Mouse (Mus musculus) neural tube, embryonic 14.5 days (tissue): ENCODE data around the gene Ahdc1. TPM values are rescaled to one million over a fixed set of nuclear protein-coding genes. Genes with fewer than 3 reads are reported as not detected.

Experiments used
- ATAC-seq: fragments of 200-750 bp; cut with Nextera tagmentation; 2 replicates; pipeline ENCODE4 v1.8.0; 2017; ENCODE audit warnings: low read depth, mild to moderate bottlenecking, moderate TSS enrichment, moderate library complexity
- H3K27ac ChIP-seq: fragments of 300-500 bp; sonication (generic); 2 replicates; pipeline ENCODE4 v1.5.1; 2014; ENCODE audit warnings: low read depth, mild to moderate bottlenecking, control low read depth, low read length, moderate library complexity, mixed read lengths
- H3K27me3 ChIP-seq: fragments of 300-500 bp; sonication (generic); 2 replicates; pipeline ENCODE4 v1.6.1; 2014; ENCODE audit warnings: low read length; ENCODE audit not compliant: control insufficient read depth, insufficient read depth
- H3K36me3 ChIP-seq: fragments of 300-500 bp; sonication (generic); 2 replicates; pipeline ENCODE4 v1.6.1; 2014; ENCODE audit warnings: low read length, mixed read lengths; ENCODE audit not compliant: control insufficient read depth, insufficient read depth
- H3K4me1 ChIP-seq: fragments of 300-500 bp; sonication (generic); 2 replicates; pipeline ENCODE4 v1.6.1; 2014; ENCODE audit warnings: low read length; ENCODE audit not compliant: control insufficient read depth, insufficient read depth
- H3K4me2 ChIP-seq: fragments of 300-500 bp; sonication (generic); 2 replicates; pipeline ENCODE4 v1.6.1; 2014; ENCODE audit warnings: mild to moderate bottlenecking, low read depth, low read length, control low read depth
- H3K4me3 ChIP-seq: fragments of 300-500 bp; sonication (generic); 2 replicates; pipeline ENCODE4 v1.5.1; 2014; ENCODE audit warnings: low read depth, low read length, control low read depth, mixed read lengths
- H3K9ac ChIP-seq: fragments of 300-500 bp; sonication (generic); replicated peaks from 2 replicates; pipeline ENCODE4 v1.6.1; 2014; ENCODE audit warnings: low read depth, mild to moderate bottlenecking, control low read depth, low read length, mixed read lengths
- H3K9me3 ChIP-seq: fragments of 300-500 bp; sonication (generic); 2 replicates; pipeline ENCODE4 v1.6.1; 2016; ENCODE audit warnings: low read length; ENCODE audit not compliant: control insufficient read depth
- WGBS: fragments of 180-500 bp; shearing (Covaris S2); extraction: QIAGEN DNeasy Blood & Tissue Kit; methylation state at CpG from one replicate; pipeline ENCODE4 v1.1.7; 2014; 5-methylcytosine and 5-hydroxymethylcytosine counted together
- polyA plus RNA-seq: library from polyadenylated mRNA; unstranded; fragments of >200 nt; fragmentation: Nextera tagmentation; extraction: Ambion mirVana; gene quantifications from 2 replicates; pipeline ENCODE4 v1.2.1, GENCODE M21; 2014

The Ahdc1 gene
- polyA plus RNA-seq, 1 experiment from 2014 or later = 13.1 TPM

DNA sequence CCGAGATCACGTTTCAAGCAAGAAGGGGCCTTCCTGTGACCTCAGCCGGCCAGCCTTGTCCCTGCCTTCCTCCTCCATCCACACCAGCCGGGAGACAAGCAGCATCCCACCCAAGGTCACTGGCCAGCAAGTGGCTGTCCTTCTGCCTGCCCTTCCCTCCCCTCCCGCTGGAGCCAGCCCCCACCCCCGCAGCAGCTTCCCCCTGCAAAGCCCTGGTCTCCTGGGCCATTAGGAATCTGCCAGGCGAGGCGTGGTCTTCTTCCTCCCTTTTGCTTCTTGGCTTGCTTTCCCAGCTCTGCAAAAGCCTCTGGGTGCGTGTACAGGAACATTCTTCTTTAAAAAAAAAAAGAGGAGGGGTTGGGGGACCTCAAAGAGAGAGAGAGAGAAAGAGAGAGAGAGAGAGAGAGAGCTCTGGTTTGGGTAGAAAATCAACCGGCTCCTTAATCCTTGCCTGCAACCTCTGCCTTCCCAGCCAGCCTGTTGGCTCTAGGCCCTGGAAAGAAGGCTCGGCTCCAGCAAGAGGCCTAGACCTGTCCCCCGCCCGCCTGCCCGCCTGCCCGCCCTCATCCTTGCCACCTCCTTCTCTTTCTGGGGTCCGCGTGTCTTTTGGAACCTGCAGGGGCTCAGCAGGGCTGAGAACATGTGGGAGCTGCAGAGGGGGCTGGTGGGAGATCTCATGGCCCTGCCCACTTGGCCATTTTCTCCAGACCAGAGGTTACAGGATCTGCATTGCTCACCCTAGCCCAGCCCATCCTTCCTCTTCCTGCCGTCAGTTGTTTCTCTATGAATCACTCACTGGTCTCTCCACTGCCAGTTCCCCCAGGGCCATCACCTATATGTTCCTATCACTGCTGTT is 106.7 kb downstream of the Ahdc1 start:
- Histone ChIP-seq H3K4me1 (0 out of 2 replicates have a peak, but pooled peaks cover 4% of the 10 kb centered on the region), H3K36me3 (no peaks in the 10 kb centered on the region), H3K27ac (peak overlapping the region; percentile 62), H3K27me3 (no peaks in the 10 kb centered on the region), H3K9ac (0 out of 2 replicates have a peak overlapping the region, but pooled peaks have one; percentile 21), H3K4me2 (0 out of 2 replicates have a peak overlapping the region, but pooled peaks have one; percentile 2), H3K4me3 (no peak overlapping the region), H3K9me3 (no peaks in the 10 kb centered on the region)
- ATAC-seq = peak; percentile 48; the same call in 1 of the 2 replicates
- WGBS = 36% methylated on average over 18 of the region's 18 CpGs

DNA sequence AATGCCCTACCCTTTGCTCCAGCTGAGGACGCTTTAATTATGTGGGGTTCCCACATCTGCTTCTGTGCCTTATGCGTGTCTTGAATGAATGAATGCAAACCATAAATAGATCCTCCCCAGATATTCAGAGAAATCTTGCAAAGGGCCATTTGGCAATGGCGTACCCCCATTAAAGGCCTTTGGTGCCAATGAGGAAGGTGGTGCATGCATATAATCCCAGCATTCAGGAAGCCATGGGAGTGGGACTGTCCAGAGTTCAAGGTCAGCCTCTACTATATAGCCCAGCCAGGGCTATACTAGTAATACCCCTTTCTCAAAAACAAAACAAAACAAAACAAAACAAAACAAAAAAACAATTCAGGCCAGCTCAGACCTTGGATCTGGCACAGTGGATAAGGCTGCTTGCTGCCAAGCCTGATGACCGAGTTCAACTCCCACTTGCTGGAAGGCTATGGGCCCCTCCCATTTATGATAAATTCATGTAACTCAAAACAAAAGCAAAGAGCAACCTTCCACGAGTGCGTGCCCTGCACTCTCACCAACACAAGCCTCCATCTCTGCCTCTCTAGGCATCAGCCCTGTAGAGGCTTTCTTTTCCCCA is 107.8 kb downstream of the Ahdc1 start:
- H3K27ac ChIP-seq = no peak overlapping the region
- H3K27me3 ChIP-seq = no peaks in the 10 kb centered on the region
- no peak overlapping the region for H3K9ac ChIP-seq
- 0 out of 2 replicates have a peak, but pooled peaks cover 4% of the 10 kb centered on the region for H3K4me1 ChIP-seq
- H3K36me3 ChIP-seq = no peaks in the 10 kb centered on the region
- no peak overlapping the region for H3K4me3 ChIP-seq
- no peak overlapping the region for H3K4me2 ChIP-seq
- 87% methylated on average over 6 of the region's 6 CpGs for WGBS
- no peak for ATAC-seq
- no peaks in the 10 kb centered on the region for H3K9me3 ChIP-seq

DNA sequence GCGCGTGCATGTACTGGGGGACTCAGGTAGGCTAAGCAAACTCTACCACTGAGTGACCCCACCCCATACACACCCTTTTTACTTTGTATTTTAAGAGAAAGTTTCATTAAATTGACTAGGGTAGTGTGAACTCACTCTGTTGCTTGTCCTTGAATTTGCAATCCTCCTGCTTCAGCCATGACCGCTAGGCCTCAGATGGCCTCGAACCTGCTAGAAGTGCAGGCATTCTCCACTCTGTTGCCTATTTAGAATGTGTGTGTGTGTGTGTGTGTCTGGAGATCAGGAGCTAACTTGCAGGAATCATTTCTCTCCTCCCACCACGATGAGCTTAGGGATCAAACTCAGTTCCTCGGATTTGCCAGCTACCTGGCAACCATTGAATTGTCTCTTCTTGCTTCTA is 108.5 kb downstream of the Ahdc1 start:
- no peak overlapping the region for H3K4me2 ChIP-seq
- no peaks in the 10 kb centered on the region for H3K36me3 ChIP-seq
- H3K27me3 ChIP-seq = no peaks in the 10 kb centered on the region
- no peaks in the 10 kb centered on the region for H3K9me3 ChIP-seq
- 0 out of 2 replicates have a peak, but pooled peaks cover 4% of the 10 kb centered on the region for H3K4me1 ChIP-seq
- ATAC-seq = no peak
- no peak overlapping the region for H3K9ac ChIP-seq
- WGBS = 90% methylated on average over 6 of the region's 6 CpGs
- H3K27ac ChIP-seq = no peak overlapping the region
- no peak overlapping the region for H3K4me3 ChIP-seq

DNA sequence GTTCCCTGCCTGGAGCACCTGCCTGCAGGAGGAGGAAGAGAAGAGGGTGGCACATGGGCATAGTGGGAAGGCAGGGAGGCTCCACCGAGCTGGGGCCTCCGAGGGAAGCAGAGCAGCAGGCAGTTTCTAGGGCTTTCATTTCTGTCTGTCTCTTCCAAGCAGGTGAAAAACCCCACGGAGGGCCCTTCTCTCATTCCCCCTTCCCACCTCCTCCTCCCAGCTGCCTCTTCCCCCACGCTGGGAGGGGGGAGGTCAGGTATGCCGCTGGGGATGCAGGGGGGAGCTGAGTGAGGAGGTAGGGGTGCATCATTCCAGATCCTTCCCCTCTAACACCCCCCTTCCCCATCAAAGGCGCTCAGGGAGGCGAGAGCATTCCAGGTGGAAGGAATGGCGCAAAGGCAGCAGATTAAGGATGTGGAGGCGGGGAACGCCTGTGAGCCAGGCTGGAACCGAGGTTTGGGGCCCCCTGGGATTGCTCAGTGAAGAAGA is 109.8 kb downstream of the Ahdc1 start:
- no peaks in the 10 kb centered on the region for H3K36me3 ChIP-seq
- no peak overlapping the region for H3K9ac ChIP-seq
- H3K4me2 ChIP-seq = no peak overlapping the region
- WGBS = 13% methylated on average over 10 of the region's 11 CpGs
- H3K9me3 ChIP-seq = no peaks in the 10 kb centered on the region
- no peak overlapping the region for H3K27ac ChIP-seq
- no peaks in the 10 kb centered on the region for H3K27me3 ChIP-seq
- 0 out of 2 replicates have a peak, but pooled peaks cover 4% of the 10 kb centered on the region for H3K4me1 ChIP-seq
- H3K4me3 ChIP-seq = no peak overlapping the region
- ATAC-seq = no peak

DNA sequence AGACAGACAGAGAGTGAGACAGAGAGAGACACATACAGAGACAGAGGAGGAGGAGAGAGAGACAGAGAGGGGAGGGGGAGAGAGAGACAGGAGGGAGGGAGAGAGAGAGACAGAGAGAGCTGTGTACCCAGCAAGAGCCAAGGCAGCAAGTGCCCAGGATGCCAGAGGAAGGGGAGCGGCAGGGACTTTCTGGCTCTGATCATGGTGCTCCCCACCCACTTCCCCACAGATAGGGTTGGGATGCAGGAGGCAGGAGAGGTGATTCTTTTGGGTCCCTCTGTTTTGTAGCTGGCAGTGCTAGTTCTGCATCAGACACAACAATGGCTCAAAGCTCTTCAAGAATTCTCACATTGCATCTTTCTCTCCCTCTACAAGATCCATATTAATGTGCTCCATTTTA is 110.4 kb downstream of the Ahdc1 start:
- Histone ChIP-seq H3K36me3 (no peaks in the 10 kb centered on the region), H3K4me3 (no peak overlapping the region), H3K27me3 (no peaks in the 10 kb centered on the region), H3K9ac (no peak overlapping the region), H3K4me2 (no peak overlapping the region), H3K4me1 (0 out of 2 replicates have a peak, but pooled peaks cover 4% of the 10 kb centered on the region), H3K27ac (no peak overlapping the region), H3K9me3 (no peaks in the 10 kb centered on the region)
- no peak for ATAC-seq
- WGBS = 75% methylated on average over 1 of the region's 1 CpGs

- Histone ChIP-seq H3K4me2 (no peak overlapping the region), H3K9ac (no peak overlapping the region), H3K4me3 (no peak overlapping the region), H3K4me1 (0 out of 2 replicates have a peak, but pooled peaks cover 4% of the 10 kb centered on the region), H3K27me3 (no peaks in the 10 kb centered on the region), H3K9me3 (no peaks in the 10 kb centered on the region), H3K27ac (no peak overlapping the region), H3K36me3 (no peaks in the 10 kb centered on the region)
- 35% methylated on average over 5 of the region's 5 CpGs for WGBS
- ATAC-seq = no peak
These were observed 111.0 kb downstream of the Ahdc1 start for GRCm38 (mm10) chr4:133121974-133122637.

GRCm38 (mm10) chr4:133127079-133127478 is 116.0 kb downstream of the Ahdc1 start:
- no peaks in the 10 kb centered on the region for H3K27me3 ChIP-seq

More at GRCm38 (mm10) chr4:133127079-133127478, 116.0 kb downstream of the Ahdc1 start:
- Histone ChIP-seq H3K9me3 (no peaks in the 10 kb centered on the region), H3K27ac (no peak overlapping the region), H3K4me3 (no peak overlapping the region), H3K36me3 (no peaks in the 10 kb centered on the region), H3K9ac (no peak overlapping the region), H3K4me2 (no peak overlapping the region), H3K4me1 (peaks cover 6% of the 10 kb centered on the region; the same call in 1 of the 2 replicates)
- WGBS = 87% methylated on average over 3 of the region's 3 CpGs
- no peak for ATAC-seq
